Mouse (Mus musculus): ENCODE data around the gene Top3a. TPM values are rescaled to one million over a fixed set of nuclear protein-coding genes. Genes with fewer than 3 reads are reported as not detected.
A peak's percentile ranks its signal among the peaks of the same experiment; 100 is the strongest.

Top3a gene
- polyA plus RNA-seq, 1 experiment from 2014 or later, result 8.2 TPM

- Histone ChIP-seq H3K9ac (ENCODE audit: low read depth, low read length) (peak overlapping the region; percentile 46; the same call in 1 of the 2 replicates), H3K4me1 (replicated peaks; ENCODE audit: insufficient read depth, low read length) (peaks cover 12% of the 10 kb centered on the region; the same call in 1 of the 2 replicates), H3K27me3 (ENCODE audit: insufficient read depth, low read length) (no peaks in the 10 kb centered on the region), H3K4me2 (ENCODE audit: low read length) (peak overlapping the region; percentile 77), H3K36me3 (ENCODE audit: insufficient read depth, low read length) (no peaks in the 10 kb centered on the region), H3K27ac (peak overlapping the region; percentile 73), H3K9me3 (replicated peaks; ENCODE audit: low read length) (no peaks in the 10 kb centered on the region), H3K4me3 (replicated peaks; ENCODE audit: low read depth, low read length) (peak overlapping the region; percentile 36)
- TF ChIP-seq CTCF (IDR thresholded peaks at IDR 0.05; ENCODE audit: low read depth), result no peak
- DNase-seq (ENCODE audit: low spot score) (peak; percentile 96), ATAC-seq (replicated peaks; ENCODE audit: low FRiP score, low read depth) (peak; percentile 97)
- under 1% methylated on average over 29 of the region's 29 CpGs for WGBS
Measured at GRCm38 (mm10) chr11:60811054-60811460, 33.9 kb upstream of the Top3a start.

GRCm38 (mm10) chr11:60810046-60810965 lies 33.1 kb upstream of the Top3a start:
- Histone ChIP-seq H3K4me1 (replicated peaks; ENCODE audit: insufficient read depth, low read length) (peaks cover 12% of the 10 kb centered on the region; the same call in 1 of the 2 replicates), H3K27ac (peak overlapping the region; percentile 73), H3K9ac (ENCODE audit: low read depth, low read length) (peak overlapping the region; percentile 46; the same call in 1 of the 2 replicates), H3K4me2 (ENCODE audit: low read length) (peak overlapping the region; percentile 77), H3K9me3 (replicated peaks; ENCODE audit: low read length) (no peaks in the 10 kb centered on the region), H3K4me3 (replicated peaks; ENCODE audit: low read depth, low read length) (peak overlapping the region; percentile 36), H3K36me3 (ENCODE audit: insufficient read depth, low read length) (no peaks in the 10 kb centered on the region), H3K27me3 (ENCODE audit: insufficient read depth, low read length) (no peaks in the 10 kb centered on the region)
- WGBS, result 13% methylated on average over 14 of the region's 14 CpGs
- DNase-seq (ENCODE audit: low spot score) (peak; percentile 31), ATAC-seq (replicated peaks; ENCODE audit: low FRiP score, low read depth) (peak; percentile 2; the same call in 1 of the 2 replicates)
- no peak for TF ChIP-seq CTCF (IDR thresholded peaks at IDR 0.05; ENCODE audit: low read depth)

GRCm38 (mm10) chr11:60809546-60809945 lies 32.4 kb upstream of the Top3a start:
- no peaks in the 10 kb centered on the region for H3K9me3 ChIP-seq (replicated peaks; ENCODE audit: low read length)
- peak overlapping the region; percentile 62; the same call in 1 of the 2 replicates for H3K27ac ChIP-seq
- H3K9ac ChIP-seq (ENCODE audit: low read depth, low read length), result no peak overlapping the region
- DNase-seq (ENCODE audit: low spot score) (peak; percentile 20), ATAC-seq (replicated peaks; ENCODE audit: low FRiP score, low read depth) (no peak)
- H3K4me1 ChIP-seq (replicated peaks; ENCODE audit: insufficient read depth, low read length), result peaks cover 12% of the 10 kb centered on the region; the same call in 1 of the 2 replicates
- no peak for TF ChIP-seq CTCF (IDR thresholded peaks at IDR 0.05; ENCODE audit: low read depth)
- H3K4me3 ChIP-seq (replicated peaks; ENCODE audit: low read depth, low read length), result peak overlapping the region; percentile 36; the same call in 1 of the 2 replicates
- H3K36me3 ChIP-seq (ENCODE audit: insufficient read depth, low read length), result no peaks in the 10 kb centered on the region
- peak overlapping the region; percentile 77; the same call in 1 of the 2 replicates for H3K4me2 ChIP-seq (ENCODE audit: low read length)
- 39% methylated on average over 1 of the region's 1 CpGs for WGBS
- no peaks in the 10 kb centered on the region for H3K27me3 ChIP-seq (ENCODE audit: insufficient read depth, low read length)

- no peak for ATAC-seq (replicated peaks; ENCODE audit: low FRiP score, low read depth)
- H3K9me3 ChIP-seq (replicated peaks; ENCODE audit: low read length), result no peaks in the 10 kb centered on the region
- H3K27ac ChIP-seq, result no peak overlapping the region
- no peak for DNase-seq (ENCODE audit: low spot score)
- TF ChIP-seq CTCF (IDR thresholded peaks at IDR 0.05; ENCODE audit: low read depth), result no peak
- H3K4me1 ChIP-seq (replicated peaks; ENCODE audit: insufficient read depth, low read length), result peaks cover 12% of the 10 kb centered on the region; the same call in 1 of the 2 replicates
- no peak overlapping the region for H3K4me3 ChIP-seq (replicated peaks; ENCODE audit: low read depth, low read length)
- no peak overlapping the region for H3K9ac ChIP-seq (ENCODE audit: low read depth, low read length)
- no peaks in the 10 kb centered on the region; the same call in 1 of the 2 replicates for H3K36me3 ChIP-seq (ENCODE audit: insufficient read depth, low read length)
- peak overlapping the region; percentile 77; the same call in 1 of the 2 replicates for H3K4me2 ChIP-seq (ENCODE audit: low read length)
- no peaks in the 10 kb centered on the region for H3K27me3 ChIP-seq (ENCODE audit: insufficient read depth, low read length)
- WGBS, result 69% methylated on average over 4 of the region's 4 CpGs
Measured at GRCm38 (mm10) chr11:60808286-60809070, 31.3 kb upstream of the Top3a start.

- no peaks in the 10 kb centered on the region for H3K9me3 ChIP-seq (replicated peaks; ENCODE audit: low read length)
- ATAC-seq (replicated peaks; ENCODE audit: low FRiP score, low read depth) (no peak), DNase-seq (ENCODE audit: low spot score) (no peak)
- H3K27me3 ChIP-seq (ENCODE audit: insufficient read depth, low read length), result no peaks in the 10 kb centered on the region
- no peak overlapping the region for H3K4me2 ChIP-seq (ENCODE audit: low read length)
- no peaks in the 10 kb centered on the region for H3K4me1 ChIP-seq (replicated peaks; ENCODE audit: insufficient read depth, low read length)
- H3K4me3 ChIP-seq (replicated peaks; ENCODE audit: low read depth, low read length), result no peak overlapping the region
- no peak for TF ChIP-seq CTCF (IDR thresholded peaks at IDR 0.05; ENCODE audit: low read depth)
- H3K9ac ChIP-seq (ENCODE audit: low read depth, low read length), result no peak overlapping the region
- no peak overlapping the region for H3K27ac ChIP-seq
- H3K36me3 ChIP-seq (ENCODE audit: insufficient read depth, low read length), result peaks cover 3% of the 10 kb centered on the region
- 100% methylated on average over 1 of the region's 1 CpGs for WGBS
Measured at GRCm38 (mm10) chr11:60800892-60801291, 23.7 kb upstream of the Top3a start.

GRCm38 (mm10) chr11:60799977-60800376 lies 22.8 kb upstream of the Top3a start:
- Histone ChIP-seq H3K36me3 (ENCODE audit: insufficient read depth, low read length) (peaks cover 3% of the 10 kb centered on the region), H3K27me3 (ENCODE audit: insufficient read depth, low read length) (no peaks in the 10 kb centered on the region), H3K4me2 (ENCODE audit: low read length) (no peak overlapping the region), H3K4me3 (replicated peaks; ENCODE audit: low read depth, low read length) (no peak overlapping the region), H3K4me1 (replicated peaks; ENCODE audit: insufficient read depth, low read length) (no peaks in the 10 kb centered on the region), H3K9me3 (replicated peaks; ENCODE audit: low read length) (no peaks in the 10 kb centered on the region), H3K27ac (no peak overlapping the region), H3K9ac (ENCODE audit: low read depth, low read length) (no peak overlapping the region)
- ATAC-seq (replicated peaks; ENCODE audit: low FRiP score, low read depth) (no peak), DNase-seq (ENCODE audit: low spot score) (no peak)
- 0 out of 2 replicates have a peak, but pooled peaks have one; percentile 14 for TF ChIP-seq CTCF (IDR thresholded peaks at IDR 0.05; ENCODE audit: low read depth)
- WGBS, result 84% methylated on average over 4 of the region's 4 CpGs

All from kidney, postnatal 0 days (tissue).